Mouse (Mus musculus): ENCODE data around the gene Hmgcs2. TPM values are rescaled to one million over a fixed set of nuclear protein-coding genes. Genes with fewer than 3 reads are reported as not detected.
A peak's percentile ranks its signal among the peaks of the same experiment; 100 is the strongest.

Hmgcs2 gene
- polyA plus RNA-seq, 1 experiment = 4.2 TPM

DNA sequence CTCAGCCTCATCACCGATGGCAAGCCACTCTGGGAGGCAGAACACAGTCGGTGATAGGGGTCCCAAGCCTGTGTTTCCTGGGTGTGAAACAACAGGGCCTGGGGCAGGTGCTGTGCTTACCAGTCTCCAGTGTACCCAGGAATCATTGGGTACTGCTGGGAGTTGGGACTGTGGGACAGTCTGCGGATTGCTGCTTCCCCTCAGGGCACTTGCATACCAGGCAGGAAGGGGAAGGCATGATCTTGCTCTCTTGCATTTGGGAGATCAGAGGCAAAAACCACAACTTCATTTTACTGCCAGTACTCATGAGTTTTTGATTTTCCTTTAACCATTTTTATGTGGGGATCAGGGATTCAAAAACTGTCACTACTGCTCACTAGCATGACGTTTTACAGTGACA lies 21.5 kb upstream of the Hmgcs2 start:
- no peak for TF ChIP-seq CTCF (IDR thresholded peaks at IDR 0.05; ENCODE audit: extremely low read depth, insufficient read length, insufficient replicate concordance, low read depth, low read length)
- no peak for TF ChIP-seq POLR2A (IDR thresholded peaks at IDR 0.05; ENCODE audit: low read depth, low read length)
- no peaks in the 10 kb centered on the region for H3K27me3 ChIP-seq (ENCODE audit: control insufficient read depth, insufficient read depth, low read length)
- H3K36me3 ChIP-seq (ENCODE audit: control insufficient read depth, insufficient read depth, low read length) = no peaks in the 10 kb centered on the region
- H3K4me3 ChIP-seq (ENCODE audit: low read depth, low read length) = no peak overlapping the region
- peaks cover 12% of the 10 kb centered on the region; the same call in 1 of the 2 replicates for H3K4me1 ChIP-seq (ENCODE audit: control insufficient read depth, insufficient read depth, insufficient read length, low read length)
- H3K27ac ChIP-seq (ENCODE audit: insufficient read depth, low read depth, low read length) = 0 out of 2 replicates have a peak overlapping the region, but pooled peaks have one; percentile 37
- 86% methylated on average over 4 of the region's 4 CpGs for WGBS

DNA sequence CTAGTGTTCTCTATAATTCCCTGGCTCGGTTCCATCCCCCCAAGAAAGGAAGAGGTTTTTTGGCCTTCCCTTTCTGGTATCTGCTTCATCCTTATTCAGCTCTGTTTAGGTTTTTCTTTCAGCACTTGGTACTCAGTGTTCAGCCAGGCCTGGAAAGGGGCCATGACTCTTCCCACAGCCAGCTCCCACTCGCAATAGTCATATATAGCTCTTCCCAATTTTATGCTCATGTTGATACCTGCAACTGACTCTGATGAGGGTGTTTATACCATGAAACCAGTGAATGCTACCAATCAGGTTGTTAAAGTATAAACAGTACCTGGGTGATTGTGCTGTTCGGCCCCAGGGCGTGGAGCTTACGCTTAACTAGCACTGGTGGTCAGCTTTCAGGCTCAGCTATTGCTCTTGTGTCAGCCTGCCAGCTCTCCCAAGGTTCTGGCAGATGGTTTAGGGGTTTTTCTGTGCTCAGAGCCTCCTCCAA lies 20.9 kb upstream of the Hmgcs2 start:
- Histone ChIP-seq H3K4me3 (ENCODE audit: low read depth, low read length) (no peak overlapping the region), H3K27ac (ENCODE audit: insufficient read depth, low read depth, low read length) (peak overlapping the region; percentile 35; the same call in 1 of the 2 replicates), H3K4me1 (ENCODE audit: control insufficient read depth, insufficient read depth, insufficient read length, low read length) (peaks cover 8% of the 10 kb centered on the region; the same call in 1 of the 2 replicates), H3K27me3 (ENCODE audit: control insufficient read depth, insufficient read depth, low read length) (no peaks in the 10 kb centered on the region), H3K36me3 (ENCODE audit: control insufficient read depth, insufficient read depth, low read length) (no peaks in the 10 kb centered on the region)
- no peak for TF ChIP-seq POLR2A (IDR thresholded peaks at IDR 0.05; ENCODE audit: low read depth, low read length)
- no peak for TF ChIP-seq CTCF (IDR thresholded peaks at IDR 0.05; ENCODE audit: extremely low read depth, insufficient read length, insufficient replicate concordance, low read depth, low read length)
- whole genome bisulfite sequencing = 54% methylated on average over 5 of the region's 5 CpGs

DNA sequence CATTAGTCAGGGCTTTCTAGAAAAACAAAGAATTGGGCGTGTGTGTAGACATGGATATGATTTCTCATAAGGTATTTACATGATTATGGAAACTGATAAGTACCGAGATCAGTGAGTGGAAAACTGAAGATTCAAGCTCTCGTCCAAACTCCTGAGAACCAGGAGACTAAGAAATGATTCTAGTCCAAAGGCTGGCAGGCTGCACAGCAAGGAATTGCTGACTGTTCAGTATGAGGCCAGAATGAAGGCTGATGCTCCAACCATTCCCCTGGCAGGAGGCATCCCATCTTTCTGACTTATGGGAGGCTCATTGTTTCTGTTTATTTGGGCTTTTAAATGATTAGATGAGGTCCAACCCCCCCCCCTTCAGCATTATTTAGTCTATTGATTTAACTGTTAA lies 19.7 kb upstream of the Hmgcs2 start:
- Histone ChIP-seq H3K4me1 (ENCODE audit: control insufficient read depth, insufficient read depth, insufficient read length, low read length) (0 out of 2 replicates have a peak, but pooled peaks cover 3% of the 10 kb centered on the region), H3K4me3 (ENCODE audit: low read depth, low read length) (no peak overlapping the region), H3K27me3 (ENCODE audit: control insufficient read depth, insufficient read depth, low read length) (no peaks in the 10 kb centered on the region), H3K27ac (ENCODE audit: insufficient read depth, low read depth, low read length) (no peak overlapping the region), H3K36me3 (ENCODE audit: control insufficient read depth, insufficient read depth, low read length) (no peaks in the 10 kb centered on the region)
- TF ChIP-seq CTCF (IDR thresholded peaks at IDR 0.05; ENCODE audit: extremely low read depth, insufficient read length, insufficient replicate concordance, low read depth, low read length) (no peak), POLR2A (IDR thresholded peaks at IDR 0.05; ENCODE audit: low read depth, low read length) (no peak)
- 67% methylated on average over 3 of the region's 3 CpGs for WGBS

DNA sequence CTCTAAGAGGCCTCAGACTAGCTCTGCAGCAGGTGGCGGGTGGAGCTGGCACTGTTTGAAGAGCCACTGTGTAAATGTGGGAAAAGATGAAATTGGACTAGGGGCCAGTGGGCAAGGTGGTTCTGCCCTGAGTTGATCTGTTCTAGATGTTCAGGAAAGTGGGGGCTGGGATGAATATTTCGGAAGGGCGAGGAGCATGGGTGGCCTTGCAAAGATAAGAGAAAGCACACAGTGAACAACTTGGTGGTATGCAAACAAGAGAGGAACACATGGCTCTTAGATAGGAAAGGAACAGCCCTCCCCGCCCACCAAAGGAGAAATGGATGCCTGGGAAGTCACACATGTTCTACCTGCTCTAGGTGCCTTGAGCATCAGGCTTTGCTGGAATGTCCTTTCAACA lies 18.8 kb upstream of the Hmgcs2 start:
- WGBS = 56% methylated on average over 4 of the region's 4 CpGs
- no peak overlapping the region for H3K27ac ChIP-seq (ENCODE audit: insufficient read depth, low read depth, low read length)
- 0 out of 2 replicates have a peak, but pooled peaks cover 3% of the 10 kb centered on the region for H3K4me1 ChIP-seq (ENCODE audit: control insufficient read depth, insufficient read depth, insufficient read length, low read length)
- no peak overlapping the region for H3K4me3 ChIP-seq (ENCODE audit: low read depth, low read length)
- TF ChIP-seq CTCF (IDR thresholded peaks at IDR 0.05; ENCODE audit: extremely low read depth, insufficient read length, insufficient replicate concordance, low read depth, low read length) = no peak
- TF ChIP-seq POLR2A (IDR thresholded peaks at IDR 0.05; ENCODE audit: low read depth, low read length) = no peak
- no peaks in the 10 kb centered on the region for H3K36me3 ChIP-seq (ENCODE audit: control insufficient read depth, insufficient read depth, low read length)
- no peaks in the 10 kb centered on the region for H3K27me3 ChIP-seq (ENCODE audit: control insufficient read depth, insufficient read depth, low read length)

DNA sequence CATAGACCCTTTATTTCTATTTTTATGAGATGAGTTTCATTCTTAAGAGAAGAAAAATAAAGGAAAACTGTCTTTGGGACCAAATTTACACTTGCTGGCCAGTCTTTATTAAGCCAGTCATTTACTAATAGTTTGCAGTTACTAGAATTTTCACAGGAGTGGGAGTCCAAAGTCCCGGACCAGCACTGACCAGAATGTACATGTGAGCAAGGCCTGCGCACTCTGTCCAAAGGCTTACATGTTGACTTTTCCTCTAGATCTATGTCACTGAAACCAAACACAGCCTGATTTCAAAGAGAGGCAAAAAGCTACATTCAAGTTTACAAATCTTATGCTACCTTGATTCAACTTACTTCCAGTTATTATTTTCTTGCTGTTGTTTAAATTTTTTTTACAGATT lies 18.1 kb upstream of the Hmgcs2 start:
- Histone ChIP-seq H3K4me3 (ENCODE audit: low read depth, low read length) (no peak overlapping the region), H3K36me3 (ENCODE audit: control insufficient read depth, insufficient read depth, low read length) (no peaks in the 10 kb centered on the region), H3K4me1 (ENCODE audit: control insufficient read depth, insufficient read depth, insufficient read length, low read length) (peaks cover 6% of the 10 kb centered on the region; the same call in 1 of the 2 replicates), H3K27me3 (ENCODE audit: control insufficient read depth, insufficient read depth, low read length) (no peaks in the 10 kb centered on the region), H3K27ac (ENCODE audit: insufficient read depth, low read depth, low read length) (no peak overlapping the region)
- TF ChIP-seq POLR2A (IDR thresholded peaks at IDR 0.05; ENCODE audit: low read depth, low read length) (no peak), CTCF (IDR thresholded peaks at IDR 0.05; ENCODE audit: extremely low read depth, insufficient read length, insufficient replicate concordance, low read depth, low read length) (no peak)
- WGBS = 84% methylated on average over 2 of the region's 2 CpGs

DNA sequence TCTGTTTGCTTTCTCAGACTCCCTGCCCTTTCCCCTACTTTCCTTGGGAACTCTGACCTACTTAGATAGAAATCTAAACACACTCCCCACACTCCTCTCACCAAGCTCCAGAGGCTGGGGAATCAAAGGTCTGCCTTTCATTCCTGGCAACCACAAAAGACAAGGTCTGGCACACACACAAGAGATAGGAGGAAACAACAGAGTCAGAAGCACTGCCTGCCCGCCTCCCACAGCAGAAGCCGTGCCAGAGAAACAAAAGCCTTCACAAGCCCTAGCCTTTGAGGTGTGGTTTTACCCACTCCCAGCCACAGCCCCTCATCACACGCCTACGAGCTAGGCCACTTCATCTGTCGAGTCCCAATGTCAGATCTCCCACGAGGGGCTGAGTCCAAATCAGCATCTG lies 13.0 kb upstream of the Hmgcs2 start:
- TF ChIP-seq POLR2A (IDR thresholded peaks at IDR 0.05; ENCODE audit: low read depth, low read length) (no peak), CTCF (IDR thresholded peaks at IDR 0.05; ENCODE audit: extremely low read depth, insufficient read length, insufficient replicate concordance, low read depth, low read length) (no peak)
- 7% methylated on average over 6 of the region's 6 CpGs for WGBS
- no peaks in the 10 kb centered on the region for H3K27me3 ChIP-seq (ENCODE audit: control insufficient read depth, insufficient read depth, low read length)
- no peaks in the 10 kb centered on the region for H3K36me3 ChIP-seq (ENCODE audit: control insufficient read depth, insufficient read depth, low read length)
- H3K27ac ChIP-seq (ENCODE audit: insufficient read depth, low read depth, low read length) = no peak overlapping the region
- H3K4me1 ChIP-seq (ENCODE audit: control insufficient read depth, insufficient read depth, insufficient read length, low read length) = peaks cover 9% of the 10 kb centered on the region
- H3K4me3 ChIP-seq (ENCODE audit: low read depth, low read length) = no peak overlapping the region

DNA sequence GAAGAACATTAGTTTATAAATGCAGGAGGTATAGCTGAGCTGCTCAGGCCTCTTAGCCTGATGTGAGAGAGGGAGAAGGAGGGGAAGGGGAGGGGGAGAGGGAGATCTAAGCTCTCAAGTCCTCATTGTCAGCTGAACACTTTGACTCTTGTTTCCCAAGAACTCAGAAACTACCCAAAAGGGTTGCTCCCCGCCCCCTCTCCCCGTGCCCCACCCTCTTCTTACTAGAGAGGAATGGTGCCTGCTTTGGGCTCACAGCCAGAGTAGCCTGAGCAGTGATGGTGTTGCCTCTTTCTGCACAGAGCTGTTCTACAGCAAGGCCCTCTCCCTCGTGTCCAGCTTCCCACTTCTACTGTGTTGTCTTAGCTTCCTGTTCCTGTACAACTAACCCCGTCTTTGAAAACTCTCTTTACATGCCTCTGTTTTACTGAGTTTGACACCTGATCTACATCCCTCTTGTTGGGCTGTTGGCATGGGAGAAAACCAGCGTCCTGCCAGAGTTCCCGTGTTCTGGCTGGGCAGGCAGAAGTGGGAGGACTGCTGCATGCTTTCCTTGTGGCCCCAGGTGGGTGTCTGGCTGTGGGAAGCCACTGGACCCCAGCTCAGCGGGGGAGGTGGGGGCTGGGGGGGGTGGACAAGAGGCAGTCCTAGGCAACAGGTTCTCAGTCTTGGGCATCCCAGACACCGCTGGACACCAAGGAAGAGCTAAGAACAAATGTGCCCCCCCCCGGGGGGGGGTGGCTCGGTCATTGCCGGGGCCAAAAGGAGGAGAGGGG lies 6.4 kb upstream of the Hmgcs2 start:
- H3K36me3 ChIP-seq (ENCODE audit: control insufficient read depth, insufficient read depth, low read length) = no peaks in the 10 kb centered on the region
- no peak overlapping the region for H3K27ac ChIP-seq (ENCODE audit: insufficient read depth, low read depth, low read length)
- peaks cover 6% of the 10 kb centered on the region for H3K4me1 ChIP-seq (ENCODE audit: control insufficient read depth, insufficient read depth, insufficient read length, low read length)
- TF ChIP-seq POLR2A (IDR thresholded peaks at IDR 0.05; ENCODE audit: low read depth, low read length) (no peak), CTCF (IDR thresholded peaks at IDR 0.05; ENCODE audit: extremely low read depth, insufficient read length, insufficient replicate concordance, low read depth, low read length) (no peak)
- H3K4me3 ChIP-seq (ENCODE audit: low read depth, low read length) = no peak overlapping the region
- 52% methylated on average over 11 of the region's 11 CpGs for WGBS
- 0 out of 2 replicates have a peak, but pooled peaks cover 4% of the 10 kb centered on the region for H3K27me3 ChIP-seq (ENCODE audit: control insufficient read depth, insufficient read depth, low read length)

All from small intestine, adult 2 months (tissue).